Mouse (Mus musculus) heart, embryonic 11.5 days (tissue): ENCODE results near the gene Rnf19b. TPM values are rescaled to one million over a fixed set of nuclear protein-coding genes. Genes with fewer than 3 reads are reported as not detected.

Experiments
- ATAC-seq: fragments of 200-750 bp; cut with Nextera tagmentation; replicated peaks from 2 replicates; pipeline ENCODE4 v1.8.0; 2017; ENCODE audit warnings: moderate library complexity; ENCODE audit not compliant: insufficient number of reproducible peaks, low FRiP score, low TSS enrichment
- H3K27ac ChIP-seq: fragments of 300-500 bp; sonication (generic); 2 replicates; pipeline ENCODE4 v1.5.1; 2014; ENCODE audit warnings: mild to moderate bottlenecking, low read depth, low read length
- H3K27me3 ChIP-seq: fragments of 300-500 bp; sonication (generic); 2 replicates; pipeline ENCODE4 v1.6.1; 2014; ENCODE audit warnings: mild to moderate bottlenecking, low read length, mixed read lengths; ENCODE audit not compliant: control insufficient read depth, insufficient read depth
- H3K36me3 ChIP-seq: fragments of 300-500 bp; sonication (generic); 2 replicates; pipeline ENCODE4 v1.6.1; 2014; ENCODE audit warnings: mild to moderate bottlenecking, low read length, moderate library complexity, mixed read lengths; ENCODE audit not compliant: control insufficient read depth, insufficient read depth
- H3K4me1 ChIP-seq: fragments of 300-500 bp; sonication (generic); 2 replicates; pipeline ENCODE4 v1.6.1; 2014; ENCODE audit warnings: low read length; ENCODE audit not compliant: control insufficient read depth, insufficient read depth
- H3K4me2 ChIP-seq: fragments of 300-500 bp; sonication (generic); 2 replicates; pipeline ENCODE4 v1.6.1; 2014; ENCODE audit warnings: mild to moderate bottlenecking, moderate library complexity
- H3K4me3 ChIP-seq: fragments of 300-500 bp; sonication (generic); 2 replicates; pipeline ENCODE4 v1.5.1; 2014; ENCODE audit warnings: low read depth, low read length
- H3K9ac ChIP-seq: fragments of 300-500 bp; sonication (generic); 2 replicates; pipeline ENCODE4 v1.6.1; 2014; ENCODE audit warnings: mild to moderate bottlenecking, low read depth, low read length, moderate library complexity
- H3K9me3 ChIP-seq: fragments of 300-500 bp; sonication (generic); replicated peaks from 2 replicates; pipeline ENCODE4 v1.6.1; 2016; ENCODE audit warnings: low read length; ENCODE audit not compliant: control insufficient read depth
- whole genome bisulfite sequencing: fragments of 180-500 bp; shearing (Covaris S2); extraction: QIAGEN DNeasy Blood & Tissue Kit; methylation state at CpG from one replicate; pipeline ENCODE4 v1.1.7; 2014; ENCODE audit not compliant: insufficient replicate concordance; 5-methylcytosine and 5-hydroxymethylcytosine counted together
- polyA plus RNA-seq: library from polyadenylated mRNA; unstranded; fragments of >200 nt; fragmentation: Nextera tagmentation; extraction: Ambion mirVana; gene quantifications from 2 replicates; pipeline ENCODE4 v1.2.1, GENCODE M21; 2014

The Rnf19b gene
- polyA plus RNA-seq, 1 experiment from 2014 or later: 7.1 TPM

- WGBS: 5% methylated on average over 13 of the region's 13 CpGs
- peak overlapping the region; percentile 29 for H3K4me2 ChIP-seq
These were observed 66.6 kb downstream of the Rnf19b start for GRCm38 (mm10) chr4:129124652-129125146.

GRCm38 (mm10) chr4:129125736-129126451, 67.8 kb downstream of the Rnf19b start:
- H3K9ac ChIP-seq: no peak overlapping the region; the same call in 1 of the 2 replicates
- no peak overlapping the region for H3K27ac ChIP-seq
- H3K4me2 ChIP-seq: peak overlapping the region; percentile 56
- WGBS: 11% methylated on average over 19 of the region's 19 CpGs
- H3K36me3 ChIP-seq: no peaks in the 10 kb centered on the region
- ATAC-seq: no peak
- peaks cover 30% of the 10 kb centered on the region for H3K4me1 ChIP-seq
- peak overlapping the region; percentile 21 for H3K4me3 ChIP-seq
- H3K27me3 ChIP-seq: peaks cover 57% of the 10 kb centered on the region
- no peaks in the 10 kb centered on the region for H3K9me3 ChIP-seq

More at GRCm38 (mm10) chr4:129124652-129125146, 66.6 kb downstream of the Rnf19b start:
- peaks cover 69% of the 10 kb centered on the region for H3K27me3 ChIP-seq
- no peak overlapping the region for H3K4me3 ChIP-seq
- H3K4me1 ChIP-seq: peaks cover 23% of the 10 kb centered on the region
- H3K9me3 ChIP-seq: no peaks in the 10 kb centered on the region
- no peak for ATAC-seq
- H3K9ac ChIP-seq: no peak overlapping the region
- H3K36me3 ChIP-seq: no peaks in the 10 kb centered on the region
- H3K27ac ChIP-seq: no peak overlapping the region

- peaks cover 40% of the 10 kb centered on the region for H3K27me3 ChIP-seq
- H3K4me2 ChIP-seq: no peak overlapping the region
- WGBS: 49% methylated on average over 13 of the region's 13 CpGs
- no peaks in the 10 kb centered on the region for H3K9me3 ChIP-seq
- H3K36me3 ChIP-seq: no peaks in the 10 kb centered on the region
- no peak overlapping the region for H3K27ac ChIP-seq
- H3K4me1 ChIP-seq: peaks cover 24% of the 10 kb centered on the region
- no peak overlapping the region for H3K4me3 ChIP-seq
- ATAC-seq: no peak
- no peak overlapping the region for H3K9ac ChIP-seq
These were observed 70.7 kb downstream of the Rnf19b start for GRCm38 (mm10) chr4:129128582-129129338.

- Histone ChIP-seq H3K4me3 (no peak overlapping the region), H3K27me3 (peaks cover 35% of the 10 kb centered on the region), H3K4me1 (peaks cover 24% of the 10 kb centered on the region), H3K9ac (no peak overlapping the region), H3K4me2 (no peak overlapping the region), H3K27ac (no peak overlapping the region), H3K36me3 (no peaks in the 10 kb centered on the region), H3K9me3 (no peaks in the 10 kb centered on the region)
- no peak for ATAC-seq
- 40% methylated on average over 9 of the region's 9 CpGs for WGBS
These were observed 71.3 kb downstream of the Rnf19b start for GRCm38 (mm10) chr4:129129387-129129786.

GRCm38 (mm10) chr4:129130149-129130548, 72.1 kb downstream of the Rnf19b start:
- 5% methylated on average over 8 of the region's 8 CpGs for WGBS
- ATAC-seq: 0 out of 2 replicates have a peak, but pooled peaks have one; percentile 32
- no peak overlapping the region; the same call in 1 of the 2 replicates for H3K9ac ChIP-seq
- peak overlapping the region; percentile 54 for H3K4me2 ChIP-seq
- no peaks in the 10 kb centered on the region for H3K9me3 ChIP-seq
- no peaks in the 10 kb centered on the region for H3K36me3 ChIP-seq
- H3K27ac ChIP-seq: 0 out of 2 replicates have a peak overlapping the region, but pooled peaks have one; percentile 6
- peaks cover 30% of the 10 kb centered on the region for H3K27me3 ChIP-seq
- H3K4me3 ChIP-seq: no peak overlapping the region; the same call in 1 of the 2 replicates
- H3K4me1 ChIP-seq: peaks cover 25% of the 10 kb centered on the region

GRCm38 (mm10) chr4:129130755-129131303, 72.8 kb downstream of the Rnf19b start:
- H3K36me3 ChIP-seq: no peaks in the 10 kb centered on the region
- H3K4me1 ChIP-seq: peaks cover 18% of the 10 kb centered on the region
- peak; percentile 39; the same call in 1 of the 2 replicates for ATAC-seq
- peaks cover 30% of the 10 kb centered on the region for H3K27me3 ChIP-seq
- peak overlapping the region; percentile 54 for H3K4me2 ChIP-seq
- H3K4me3 ChIP-seq: peak overlapping the region; percentile 16; the same call in 1 of the 2 replicates
- 0 out of 2 replicates have a peak overlapping the region, but pooled peaks have one; percentile 6 for H3K27ac ChIP-seq
- H3K9me3 ChIP-seq: no peaks in the 10 kb centered on the region
- no peak overlapping the region; the same call in 1 of the 2 replicates for H3K9ac ChIP-seq
- 3% methylated on average over 17 of the region's 17 CpGs for WGBS

- Histone ChIP-seq H3K4me3 (peak overlapping the region; percentile 2; the same call in 1 of the 2 replicates), H3K36me3 (no peaks in the 10 kb centered on the region), H3K4me2 (peak overlapping the region; percentile 46), H3K9me3 (no peaks in the 10 kb centered on the region), H3K27ac (no peak overlapping the region), H3K9ac (peak overlapping the region; percentile 30; the same call in 1 of the 2 replicates), H3K27me3 (peaks cover 50% of the 10 kb centered on the region), H3K4me1 (peaks cover 28% of the 10 kb centered on the region)
- ATAC-seq: no peak
- 9% methylated on average over 15 of the region's 15 CpGs for WGBS
These were observed 76.9 kb downstream of the Rnf19b start for GRCm38 (mm10) chr4:129134799-129135585.
